Comparison of ENCODE assay signal across 27 mouse cellular contexts in the genomic region with DNA sequence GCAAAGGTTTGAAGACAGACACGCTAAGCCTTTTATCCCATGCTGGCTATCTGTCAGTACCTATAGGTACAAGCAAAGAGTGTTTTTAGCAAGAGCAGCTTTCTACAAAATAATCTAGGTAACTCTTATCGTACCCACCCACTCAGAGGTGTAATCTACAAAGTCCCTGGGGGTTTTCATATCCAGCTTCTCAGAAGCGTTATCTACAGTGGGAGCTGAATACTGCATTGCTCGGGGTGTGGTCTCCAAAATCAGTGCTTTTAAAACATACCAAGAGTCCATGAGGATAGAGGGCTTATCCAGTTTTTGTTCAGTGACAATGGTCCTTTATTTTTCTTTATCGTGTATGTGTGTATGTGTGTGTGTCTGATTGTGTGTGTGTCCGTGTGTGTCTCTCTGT. TPM values are rescaled to one million over a fixed set of nuclear protein-coding genes. Genes with fewer than 3 reads are reported as not detected.
"Had no signal": no experiment of that assay in that cellular context is flagged by ENCODE, and none has a peak within 500 bp of the region (broad histone marks: within the 10 kb centered on the region; RNA-seq: fewer than 3 reads in every experiment).

No protein-coding gene starts in this region.

- H3K27me3 ChIP-seq: embryonic facial prominence, embryonic 12.5 days; embryonic facial prominence, embryonic 13.5 days; embryonic facial prominence, embryonic 15.5 days; forebrain, embryonic 12.5 days; forebrain, embryonic 13.5 days; forebrain, embryonic 15.5 days had no signal

- H3K4me3 ChIP-seq: embryonic facial prominence, embryonic 10.5 days; embryonic facial prominence, embryonic 12.5 days; embryonic facial prominence, embryonic 13.5 days; embryonic facial prominence, embryonic 15.5 days; erythroblast, embryonic 14.5 days; forebrain, embryonic 10.5 days; forebrain, embryonic 12.5 days; forebrain, embryonic 13.5 days; forebrain, embryonic 15.5 days; gastrocnemius, adult 2 months; heart, adult 2 months had no signal

- H3K27ac ChIP-seq: embryonic facial prominence, embryonic 10.5 days; embryonic facial prominence, embryonic 12.5 days; embryonic facial prominence, embryonic 13.5 days; embryonic facial prominence, embryonic 15.5 days; forebrain, embryonic 10.5 days; forebrain, embryonic 12.5 days; forebrain, embryonic 13.5 days; forebrain, embryonic 15.5 days; gastrocnemius, adult 2 months; heart, adult 2 months had no signal

- DNase-seq: cerebellum, adult 9-10 months; cerebellum, adult 9-11 months; cerebellum, postnatal 10 days; cerebellum, postnatal 14 days; cerebellum, postnatal 25 days; cerebellum, postnatal 36 days; embryo, embryonic 11 days; forebrain, postnatal 0 days; gastrocnemius, adult 2 months; gastrocnemius, postnatal 10 days; gastrocnemius, postnatal 14 days; gastrocnemius, postnatal 36 days had no signal

- H3K4me2 ChIP-seq: embryonic facial prominence, embryonic 12.5 days; embryonic facial prominence, embryonic 13.5 days; embryonic facial prominence, embryonic 15.5 days; forebrain, embryonic 12.5 days; forebrain, embryonic 13.5 days; forebrain, embryonic 15.5 days had no signal

- H3K9me3 ChIP-seq: embryonic facial prominence, embryonic 10.5 days; embryonic facial prominence, embryonic 12.5 days; embryonic facial prominence, embryonic 13.5 days; embryonic facial prominence, embryonic 15.5 days; forebrain, embryonic 10.5 days; forebrain, embryonic 12.5 days; forebrain, embryonic 13.5 days; forebrain, embryonic 15.5 days had no signal

- ATAC-seq: forebrain, embryonic 13.5 days; forebrain, embryonic 14.5 days; forebrain, embryonic 15.5 days; forebrain, embryonic 16.5 days; forebrain, postnatal 0 days had no signal

- H3K4me1 ChIP-seq: embryonic facial prominence, embryonic 10.5 days; embryonic facial prominence, embryonic 12.5 days; embryonic facial prominence, embryonic 13.5 days; embryonic facial prominence, embryonic 15.5 days; forebrain, embryonic 15.5 days had no signal

- H3K36me3 ChIP-seq: embryonic facial prominence, embryonic 10.5 days; embryonic facial prominence, embryonic 12.5 days; embryonic facial prominence, embryonic 13.5 days; embryonic facial prominence, embryonic 15.5 days; forebrain, embryonic 10.5 days; forebrain, embryonic 12.5 days; forebrain, embryonic 15.5 days had no signal

- H3K9ac ChIP-seq: embryonic facial prominence, embryonic 12.5 days; embryonic facial prominence, embryonic 13.5 days; embryonic facial prominence, embryonic 15.5 days; forebrain, embryonic 12.5 days; forebrain, embryonic 13.5 days; forebrain, embryonic 15.5 days; forebrain, postnatal 0 days had no signal

RNA-seq across cellular contexts. Expression of a gene that starts 37.3 kb away (rescaled TPM):
- total RNA-seq: common myeloid progenitor, adult 5-6 weeks; forebrain, postnatal 0 days; granulocyte monocyte progenitor cell, adult 5-6 weeks had no signal
- polyA plus RNA-seq: embryonic facial prominence, embryonic 11.5 days; erythroblast, embryonic 14.5 days had no signal
